Mouse (Mus musculus) liver, adult 2 months (tissue): ENCODE data around the gene Dlg2.

Source experiments
- CTCF ChIP-seq: fragments of 200-500 bp; IDR thresholded peaks from 2 replicates; pipeline ENCODE4 v1.5.1; 2011; ENCODE audit warnings: low read depth, low read length, control low read depth
- POLR2A ChIP-seq: fragments of 200-500 bp; IDR thresholded peaks from 2 replicates; pipeline ENCODE4 v1.6.1; 2011; ENCODE audit warnings: low read length, control low read depth; ENCODE audit not compliant: insufficient read depth; ENCODE audit errors: extremely low read depth

DNA sequence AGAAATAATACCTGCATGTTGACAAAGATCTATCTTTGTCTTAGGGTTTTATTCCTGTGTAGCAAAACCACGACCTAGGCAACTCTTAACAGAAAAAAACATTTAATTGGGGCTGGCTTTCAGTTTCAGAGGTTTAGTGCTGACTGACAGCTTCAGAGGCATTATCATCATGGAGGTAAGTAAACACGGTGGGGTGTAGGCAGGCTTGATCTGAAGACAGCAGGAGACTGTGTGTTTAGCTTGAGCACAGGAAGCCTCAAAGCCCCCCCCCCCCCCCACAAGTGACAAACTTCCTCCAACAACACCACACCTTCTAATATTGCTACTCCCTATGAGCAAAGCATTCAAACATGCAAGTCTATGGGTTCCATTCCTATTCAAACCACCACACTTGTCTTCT is 3.0 kb upstream of the Dlg2 start:
- TF ChIP-seq CTCF (no peak), POLR2A (no peak)
